Mouse (Mus musculus) mature B cell (primary cell): ENCODE measurements around the gene Slc39a13.
"Not testable (repeated sequence)": the region's sequence is repeated elsewhere in the genome, so short reads cannot be mapped to it uniquely, and the experiment has no call there.

Experiments used
- in situ Hi-C: fragments of 300-500 bp; cut with MboI; formaldehyde crosslinking; loops from 2 replicates; pipeline ENCODE4 v1.14.3; 2019

The Slc39a13 gene

DNA sequence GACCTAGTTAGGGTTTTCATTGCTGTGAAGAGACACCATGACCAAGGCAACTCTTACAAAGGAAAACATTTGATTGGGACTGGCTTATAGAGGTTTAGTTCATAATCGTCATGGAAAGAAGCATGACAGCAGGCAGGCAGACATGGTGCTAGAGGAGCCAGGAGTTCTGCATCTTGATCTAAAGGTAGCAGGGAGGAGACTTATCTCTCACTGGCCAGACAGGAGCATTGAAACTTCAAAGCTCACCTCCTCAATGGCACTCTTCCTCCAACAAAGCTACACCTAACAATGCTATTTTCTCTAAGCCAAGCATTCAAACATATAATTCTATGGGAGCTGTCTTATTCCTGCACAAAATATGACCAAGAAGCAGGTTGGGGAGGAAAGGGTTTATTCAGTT lies 43.7 kb downstream of the Slc39a13 start:
- in situ Hi-C loops = no loop called here

GRCm38 (mm10) chr2:91025081-91025516 lies 45.1 kb downstream of the Slc39a13 start:
- in situ Hi-C loops = no loop called here

DNA sequence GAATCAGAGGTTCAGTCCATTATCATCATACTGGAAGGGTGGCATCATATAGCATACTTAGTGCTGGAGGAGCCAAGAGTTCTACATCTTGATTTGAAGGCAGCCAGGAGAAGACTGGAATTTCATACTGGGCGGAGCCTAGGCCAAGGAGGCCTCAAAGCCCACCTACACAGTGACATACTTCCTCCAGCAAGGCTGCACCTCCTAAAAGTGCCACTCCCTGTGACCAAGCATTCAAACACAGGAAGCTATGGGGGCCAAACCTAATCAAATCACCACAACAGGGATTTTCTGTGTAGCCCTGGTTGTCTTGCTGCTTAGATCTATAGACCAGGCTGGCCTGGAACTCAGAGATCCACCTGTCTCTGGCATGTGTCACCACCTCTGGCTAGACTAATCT lies 46.3 kb downstream of the Slc39a13 start:
- in situ Hi-C loops = no loop called here

- in situ Hi-C loops = no loop called here
Observed at GRCm38 (mm10) chr2:91023131-91023530, 47.1 kb downstream of the Slc39a13 start.

GRCm38 (mm10) chr2:91022266-91022665 lies 48.0 kb downstream of the Slc39a13 start:
- in situ Hi-C loops = not testable (repeated sequence)

DNA sequence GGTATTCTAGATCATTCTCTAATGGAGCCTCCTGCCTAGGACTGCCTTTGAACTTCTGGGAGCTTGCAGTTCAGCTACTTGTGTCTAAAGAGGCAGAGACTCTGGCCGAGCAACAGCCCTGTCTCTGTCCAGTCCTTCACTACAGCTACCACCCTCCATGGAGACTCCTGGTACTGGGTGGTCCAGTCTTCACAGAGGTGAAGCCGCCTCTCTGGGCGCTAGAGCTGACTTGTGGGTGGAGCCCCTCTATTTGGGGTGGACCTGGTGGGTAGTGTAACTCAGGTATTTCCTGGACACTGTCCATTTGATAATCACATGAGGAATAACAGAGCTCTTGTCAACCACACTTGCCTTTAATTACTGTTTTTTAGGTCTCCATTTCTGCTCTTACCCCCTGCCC lies 50.3 kb downstream of the Slc39a13 start:
- in situ Hi-C loops = no loop called here

DNA sequence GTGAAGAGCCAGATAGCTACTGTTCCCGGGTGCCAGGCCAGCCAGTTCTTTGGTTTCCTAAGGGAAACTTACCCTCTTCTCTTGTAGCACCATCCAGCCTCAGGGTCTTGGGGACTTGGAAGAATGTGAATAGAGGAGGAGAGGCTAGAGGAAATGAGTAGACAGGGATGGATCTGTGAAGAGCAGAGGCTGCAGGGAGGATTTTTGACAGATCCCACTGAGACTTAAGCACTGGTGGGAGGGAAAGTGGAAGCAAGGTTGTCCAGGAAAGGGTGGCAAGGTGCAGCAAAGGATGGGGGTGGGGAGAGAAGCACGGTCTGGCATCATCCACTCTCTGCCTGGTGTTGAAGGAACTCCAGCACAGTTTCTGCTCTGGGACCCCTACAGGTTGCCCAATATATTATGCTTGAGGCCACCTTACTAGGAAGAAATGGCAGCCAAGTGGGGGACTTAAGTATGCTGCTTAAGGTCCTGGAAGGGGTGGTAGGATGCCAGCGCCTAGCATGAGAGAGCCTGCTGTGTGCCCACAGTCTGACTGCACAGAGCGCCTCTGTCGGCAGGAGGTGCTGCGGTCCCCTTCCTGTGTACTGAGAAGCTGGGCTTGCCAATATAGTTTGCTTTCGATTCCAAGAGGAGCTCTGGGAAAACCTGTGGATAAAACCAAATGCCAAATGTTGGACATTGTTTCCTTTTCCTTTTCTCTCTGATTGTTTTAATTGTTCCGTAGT lies 52.0 kb downstream of the Slc39a13 start:
- in situ Hi-C loops = no loop called here

DNA sequence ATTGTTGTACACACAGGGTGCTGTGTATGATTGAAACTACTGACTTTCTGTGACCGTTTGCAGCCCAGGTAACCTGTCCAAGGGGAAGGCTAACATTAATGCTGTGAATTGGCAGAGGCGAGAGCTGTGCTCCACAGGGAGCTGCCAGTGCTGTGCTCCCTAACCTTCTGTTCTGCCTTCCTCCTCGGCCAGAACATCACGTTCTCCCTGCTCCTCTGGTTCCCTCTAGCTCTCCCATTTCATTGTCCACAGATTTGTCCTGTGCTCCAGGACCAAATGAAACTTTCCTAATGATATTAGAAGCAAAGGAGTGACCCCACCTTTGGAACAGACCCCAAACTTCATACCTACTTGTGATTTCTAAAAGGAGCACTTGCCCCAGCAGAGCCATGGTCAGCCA lies 54.8 kb downstream of the Slc39a13 start:
- in situ Hi-C loops = no loop called here

DNA sequence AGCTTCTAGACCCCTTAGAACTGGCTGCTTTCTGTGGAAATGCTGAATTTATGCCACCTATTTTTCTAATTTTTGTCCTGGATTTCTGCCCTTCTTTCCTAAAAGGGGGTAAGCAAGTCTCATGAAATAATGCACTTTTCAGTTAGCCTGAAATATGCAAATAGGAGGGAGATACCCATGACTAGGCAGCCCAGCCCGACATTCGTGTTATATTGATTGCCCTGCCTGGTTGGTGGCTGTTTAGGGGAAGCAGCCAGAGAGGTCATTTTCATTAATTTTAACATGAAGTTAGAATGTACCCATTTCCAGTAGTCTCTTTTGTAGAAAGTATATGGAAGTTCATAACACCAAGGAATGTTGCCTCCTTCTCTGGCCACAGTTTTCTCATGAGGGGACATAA lies 56.3 kb downstream of the Slc39a13 start:
- in situ Hi-C loops = no loop called here
